Mouse (Mus musculus): Measurements from ENCODE around the gene Rmnd5a. TPM values are rescaled to one million over a fixed set of nuclear protein-coding genes. Genes with fewer than 3 reads are reported as not detected.

Gene Rmnd5a
- total RNA-seq, 2 experiments from 2014 or later = 37.9 to 39.9 TPM

DNA sequence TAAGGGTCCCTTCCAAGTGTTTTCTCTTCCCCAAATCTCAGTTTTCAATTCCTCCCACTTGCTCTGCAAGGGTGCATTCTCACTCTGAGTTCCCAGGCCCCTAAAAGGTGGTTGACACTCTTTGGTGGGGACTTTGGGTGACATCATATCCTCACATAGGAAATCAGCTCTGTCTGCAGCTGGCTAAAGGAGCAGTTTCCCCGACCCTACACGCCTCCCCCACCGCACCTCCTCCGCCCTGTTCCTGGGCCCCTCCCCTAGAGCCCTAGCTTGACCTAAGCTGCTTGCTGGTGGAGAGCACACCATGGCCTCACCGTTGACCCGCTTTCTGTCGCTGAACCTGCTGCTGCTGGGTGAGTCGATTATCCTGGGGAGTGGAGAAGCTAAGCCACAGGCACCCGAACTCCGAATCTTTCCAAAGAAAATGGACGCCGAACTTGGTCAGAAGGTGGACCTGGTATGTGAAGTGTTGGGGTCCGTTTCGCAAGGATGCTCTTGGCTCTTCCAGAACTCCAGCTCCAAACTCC, 67.1 kb downstream of the Rmnd5a start, which contains the start of gene Cd8a:
Gene Cd8a (plus strand): TSS at position 179 of the 527 bp plus-strand sequence.
- no peak for ATAC-seq (replicated peaks; ENCODE audit: poor library complexity)

DNA sequence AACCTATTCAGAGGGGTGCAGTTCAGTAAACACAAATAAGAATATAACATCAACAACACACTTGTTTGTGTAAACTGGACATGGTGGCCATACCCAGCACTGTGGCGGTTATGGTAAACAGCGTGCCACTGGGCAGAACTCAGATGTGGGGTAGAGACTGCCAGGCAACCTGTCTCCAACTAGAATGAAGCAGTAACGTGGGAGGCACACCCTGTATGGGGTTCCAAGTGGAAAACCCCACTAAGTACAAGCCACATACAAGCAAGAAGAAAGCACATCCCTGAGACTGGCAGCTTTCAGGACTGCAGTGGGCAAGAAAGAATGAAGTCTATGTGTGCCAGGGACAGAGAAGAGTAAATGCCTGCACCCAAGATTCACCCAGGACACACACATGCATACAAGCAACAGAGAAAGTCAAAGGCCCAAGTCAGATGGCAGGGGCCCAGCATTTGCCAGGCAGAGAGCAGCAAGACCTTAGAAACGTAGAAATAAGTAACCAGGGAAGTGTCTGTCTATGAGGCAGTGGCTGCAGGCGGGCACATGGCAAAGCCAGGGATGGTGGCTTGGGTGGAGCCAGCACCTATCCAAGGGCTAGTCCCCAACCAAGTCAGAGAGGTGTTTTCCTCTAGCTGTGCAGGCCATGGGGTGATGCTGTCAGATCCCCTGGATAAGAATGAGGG, 68.3 kb downstream of the Rmnd5a start:
- ATAC-seq (replicated peaks; ENCODE audit: poor library complexity) = no peak

- no peak for ATAC-seq (replicated peaks; ENCODE audit: poor library complexity)
These were observed 69.3 kb downstream of the Rmnd5a start for GRCm38 (mm10) chr6:71371085-71371605.

DNA sequence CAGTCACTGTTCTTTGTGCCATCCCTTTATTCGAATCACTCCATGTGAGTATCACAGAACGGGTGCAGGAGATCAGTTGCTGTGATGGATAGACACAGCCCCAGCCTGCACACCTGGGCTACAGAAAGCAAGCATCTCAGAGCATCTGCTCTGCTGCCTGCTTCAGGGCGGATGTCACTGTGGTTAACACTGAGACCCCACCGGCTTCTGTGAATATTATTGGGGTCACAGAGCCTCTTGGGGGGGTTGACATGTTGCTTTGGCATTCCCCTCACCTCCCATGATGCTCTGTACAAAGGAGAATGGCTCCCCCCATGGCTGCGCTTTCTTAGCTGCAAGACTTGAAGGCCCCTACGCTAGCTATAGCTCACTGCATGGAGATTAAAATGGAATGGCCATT, 71.0 kb downstream of the Rmnd5a start:
- ATAC-seq (replicated peaks; ENCODE audit: poor library complexity) = no peak

DNA sequence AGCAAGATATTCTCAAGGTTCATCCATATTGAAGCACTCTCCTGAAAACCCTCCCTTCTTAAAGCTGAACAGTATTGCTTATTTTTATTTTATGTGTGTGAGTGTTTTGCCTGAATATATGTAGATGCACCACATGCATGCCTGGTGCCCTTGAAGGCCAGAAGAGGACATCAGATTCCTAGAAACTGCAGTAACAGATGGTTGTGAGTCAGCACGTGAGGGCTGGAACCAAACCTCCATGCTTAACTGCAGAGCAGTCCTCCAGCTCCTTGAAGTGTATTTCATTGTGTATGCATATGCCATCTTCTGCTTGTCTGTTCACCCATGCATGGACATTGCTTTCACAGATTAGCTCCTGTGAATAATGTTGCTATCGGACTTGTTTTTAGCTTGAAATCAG, 76.4 kb downstream of the Rmnd5a start:
- ATAC-seq (replicated peaks; ENCODE audit: poor library complexity) = no peak

DNA sequence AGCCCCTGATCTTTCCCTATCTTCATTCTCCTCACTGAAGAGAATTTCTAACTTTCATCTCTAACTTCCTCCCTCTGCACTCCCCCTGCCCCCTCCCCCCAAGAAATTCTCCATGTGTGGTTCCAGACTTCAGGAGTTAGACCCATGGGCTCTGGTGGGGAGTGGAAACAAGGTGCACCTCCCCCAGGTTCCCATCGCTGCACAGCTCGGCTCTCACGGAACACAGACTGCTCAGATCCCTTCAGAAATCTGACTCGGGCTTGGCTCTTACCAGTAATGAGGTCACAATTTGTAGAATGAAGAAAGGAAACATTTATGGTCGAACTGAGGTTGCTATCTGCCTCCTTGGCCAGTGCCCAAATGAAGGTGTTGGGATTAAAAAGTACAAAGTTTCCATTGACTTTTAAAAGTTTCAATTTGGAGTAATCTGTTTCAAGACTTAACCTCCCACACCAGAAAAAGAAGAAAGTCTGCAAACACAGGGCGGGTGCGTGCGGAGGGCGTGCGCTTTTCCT, 79.2 kb downstream of the Rmnd5a start:
- no peak for ATAC-seq (replicated peaks; ENCODE audit: poor library complexity)

GRCm38 (mm10) chr6:71360751-71361150, 79.7 kb downstream of the Rmnd5a start:
- ATAC-seq (replicated peaks; ENCODE audit: poor library complexity) = no peak

GRCm38 (mm10) chr6:71360221-71360620, 80.2 kb downstream of the Rmnd5a start:
- ATAC-seq (replicated peaks; ENCODE audit: poor library complexity) = no peak

- ATAC-seq (replicated peaks; ENCODE audit: poor library complexity) = no peak
These were observed 82.9 kb downstream of the Rmnd5a start for GRCm38 (mm10) chr6:71357493-71357892.

DNA sequence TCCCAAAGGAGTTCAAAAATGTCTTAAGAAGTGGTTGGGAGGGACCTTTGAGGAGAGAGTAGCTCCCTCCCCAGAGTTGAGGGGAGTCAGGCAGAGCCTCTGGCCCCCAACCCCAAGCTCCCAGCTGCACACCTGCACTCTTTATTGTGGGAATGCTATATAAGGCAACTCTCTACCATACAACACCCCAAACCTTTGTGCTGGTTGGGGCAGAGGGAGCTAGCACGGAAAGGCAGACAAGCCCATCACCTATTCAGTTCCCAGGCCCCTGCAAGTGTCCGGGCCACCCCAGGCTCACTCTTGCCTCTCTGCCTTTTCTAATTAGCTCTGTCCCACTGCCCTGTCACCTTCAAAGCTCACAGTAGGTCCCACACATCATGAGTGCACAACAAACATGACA, 86.7 kb downstream of the Rmnd5a start:
- no peak for ATAC-seq (replicated peaks; ENCODE audit: poor library complexity)

- ATAC-seq (replicated peaks; ENCODE audit: poor library complexity) = no peak
These were observed 87.5 kb downstream of the Rmnd5a start for GRCm38 (mm10) chr6:71352866-71353427.

- no peak for ATAC-seq (replicated peaks; ENCODE audit: poor library complexity)
These were observed 88.2 kb downstream of the Rmnd5a start for GRCm38 (mm10) chr6:71352201-71352600.

DNA sequence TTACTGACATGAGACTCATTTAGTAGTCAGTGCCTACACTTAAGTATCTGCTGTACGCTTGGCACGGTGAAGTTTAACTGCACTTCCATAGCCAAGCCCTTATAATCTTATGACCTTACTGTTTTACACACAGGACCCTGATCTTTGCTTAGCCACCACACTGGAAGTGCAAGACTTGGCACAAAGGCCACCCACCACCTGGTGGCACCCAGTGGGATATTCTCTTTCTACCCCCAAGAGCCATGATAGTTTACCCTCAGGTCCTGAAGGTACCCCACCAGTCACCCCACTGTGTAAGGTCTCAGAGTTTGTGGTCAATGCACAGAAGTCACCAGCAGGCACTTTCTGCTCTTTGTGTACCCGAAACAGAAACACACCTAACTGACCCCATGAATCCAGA, 89.2 kb downstream of the Rmnd5a start:
- no peak for ATAC-seq (replicated peaks; ENCODE audit: poor library complexity)

DNA sequence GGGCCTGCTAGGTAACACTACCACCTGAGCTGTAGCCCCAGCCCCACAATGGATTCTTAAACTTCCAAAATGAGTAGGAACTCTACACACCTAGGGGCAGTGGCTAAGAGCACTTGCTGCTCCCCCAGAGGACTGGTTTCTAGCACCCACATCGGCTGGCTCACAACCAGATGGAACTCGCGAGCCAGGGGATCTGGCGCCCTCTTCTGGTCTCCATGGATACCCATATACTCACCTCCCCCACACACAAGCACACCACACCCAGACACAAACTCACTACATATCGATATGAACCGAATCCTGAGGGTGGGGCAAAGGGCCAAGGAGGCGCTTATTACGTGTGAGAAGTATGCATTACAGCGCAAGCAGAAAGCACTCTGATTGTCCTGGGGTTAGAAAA, 92.4 kb downstream of the Rmnd5a start:
- ATAC-seq (replicated peaks; ENCODE audit: poor library complexity) = no peak

DNA sequence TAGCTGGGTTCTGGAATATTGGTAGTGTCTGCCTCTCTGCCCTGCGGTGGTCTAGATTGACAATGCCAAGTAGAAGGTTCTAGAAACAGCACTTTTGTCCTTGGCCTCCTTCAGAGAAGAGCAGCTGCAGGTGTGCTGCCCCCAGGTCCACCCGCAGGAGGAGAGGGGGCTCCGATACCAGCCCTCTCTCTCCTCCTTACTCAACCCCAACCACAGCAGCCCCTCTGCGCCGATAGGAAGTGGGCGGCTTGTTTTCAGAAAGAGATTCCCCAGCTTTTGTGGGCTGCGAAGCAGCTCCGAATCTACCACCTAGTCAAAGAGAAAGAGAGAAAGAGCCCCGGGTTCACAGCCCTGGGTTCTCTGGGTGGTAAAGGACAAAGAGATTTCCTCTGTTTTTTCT, 99.3 kb downstream of the Rmnd5a start:
- no peak for ATAC-seq (replicated peaks; ENCODE audit: poor library complexity)

DNA sequence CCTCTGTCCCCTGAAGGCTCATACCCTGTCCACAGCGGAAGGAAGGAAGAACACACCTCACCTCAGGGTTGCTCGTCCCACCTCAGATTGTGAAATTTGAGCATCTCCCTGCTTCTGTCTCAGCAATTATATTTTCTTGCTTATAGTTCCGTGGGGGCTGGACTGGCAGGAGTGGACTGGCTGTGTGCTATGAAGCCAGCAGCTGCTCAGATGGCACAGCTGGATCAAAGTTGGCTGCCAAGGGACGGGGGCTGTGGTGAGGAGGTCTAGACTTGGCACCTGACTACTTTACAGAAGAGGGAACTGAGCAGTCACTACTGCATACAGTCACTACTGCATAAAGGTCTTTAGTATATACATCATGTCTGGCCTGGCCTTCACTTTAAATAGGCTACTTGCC, 101.1 kb downstream of the Rmnd5a start:
- no peak for ATAC-seq (replicated peaks; ENCODE audit: poor library complexity)

DNA sequence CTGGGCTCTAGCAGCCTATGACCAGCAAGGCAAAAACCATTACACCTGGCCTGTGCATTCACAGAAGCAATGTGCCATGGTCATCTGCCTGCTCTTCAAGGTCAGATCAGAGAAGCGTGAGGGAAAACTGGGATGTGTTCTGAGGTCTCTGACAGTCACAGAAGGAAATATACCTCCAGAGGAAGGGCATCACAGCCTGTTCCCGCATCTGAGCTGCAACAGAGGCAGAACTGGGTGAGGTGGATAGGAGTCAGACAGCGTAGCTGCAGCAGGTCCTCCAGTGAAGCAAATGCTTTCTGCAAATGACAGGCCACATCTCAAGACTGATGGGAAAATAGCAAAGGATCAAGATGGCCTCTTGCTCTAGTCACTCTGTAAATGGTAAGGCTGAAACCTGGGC, 101.5 kb downstream of the Rmnd5a start:
- ATAC-seq (replicated peaks; ENCODE audit: poor library complexity) = no peak

Other genes starting within 250 kb of the Rmnd5a start
- not detected in 2 replicates for gene Fabp1, start 240.8 kb downstream of the Rmnd5a start, total RNA-seq (2015)
- not detected in 2 replicates for gene Fabp1, start 240.8 kb downstream of the Rmnd5a start, total RNA-seq (2017)
- 75.1 and 76.5 TPM in 2 replicates for gene Krcc1, start 169.0 kb downstream of the Rmnd5a start, total RNA-seq (2015)
- 101 and 114 TPM in 2 replicates for gene Krcc1, start 169.0 kb downstream of the Rmnd5a start, total RNA-seq (2017)
- gene Smyd1, start 118.4 kb downstream of the Rmnd5a start, total RNA-seq (2015) = not detected in 2 replicates
- gene Smyd1, start 118.4 kb downstream of the Rmnd5a start, total RNA-seq (2017) = not detected in 2 replicates
- not detected in 2 replicates for gene Cd8b1, start 117.8 kb downstream of the Rmnd5a start, total RNA-seq (2015)
- not detected in 2 replicates for gene Cd8b1, start 117.8 kb downstream of the Rmnd5a start, total RNA-seq (2017)
- gene Cd8a, start 67.2 kb downstream of the Rmnd5a start, total RNA-seq (2015) = not detected in 2 replicates
- not detected in 2 replicates for gene Cd8a, start 67.2 kb downstream of the Rmnd5a start, total RNA-seq (2017)
- 11.7 and 14.9 TPM in 2 replicates for gene Rnf103, start 53.3 kb upstream of the Rmnd5a start, total RNA-seq (2015)
- gene Rnf103, start 53.3 kb upstream of the Rmnd5a start, total RNA-seq (2017) = 10.8 and 12.4 TPM in 2 replicates
- 29.5 and 34.7 TPM in 2 replicates for gene Chmp3, start 103.2 kb upstream of the Rmnd5a start, total RNA-seq (2015)
- gene Chmp3, start 103.2 kb upstream of the Rmnd5a start, total RNA-seq (2017) = 95.2 and 133 TPM in 2 replicates
- gene Kdm3a, start 192.4 kb upstream of the Rmnd5a start, total RNA-seq (2015) = 37.7 and 42.3 TPM in 2 replicates
- gene Kdm3a, start 192.4 kb upstream of the Rmnd5a start, total RNA-seq (2017) = 31.8 and 38.7 TPM in 2 replicates